Mouse (Mus musculus) CH12.LX (cell line): ENCODE results near the gene Apeh. TPM values are rescaled to one million over a fixed set of nuclear protein-coding genes. Genes with fewer than 3 reads are reported as not detected.

Experiments used
- DNase-seq: peaks from one replicate; pipeline ENCODE4 v3.0.0-alpha.2; 2013; ENCODE audit errors: extremely low read depth
- H3K27ac ChIP-seq: 2 replicates; pipeline ENCODE4 v1.5.1; 2012; ENCODE audit warnings: low read depth, mild to moderate bottlenecking, control low read depth, moderate library complexity; ENCODE audit not compliant: insufficient read depth
- H3K27me3 ChIP-seq: replicated peaks from 2 replicates; pipeline ENCODE3; 2012; ENCODE audit warnings: inconsistent platforms
- H3K36me3 ChIP-seq, 2 experiments: replicated peaks in 1 of 2; 2 replicates each; pipeline versions ENCODE3 to v1.6.1; 2012; ENCODE audit warnings: inconsistent platforms in 1 of 2, low read length in 1 of 2, mild to moderate bottlenecking in 1 of 2, mixed read lengths in 1 of 2, moderate library complexity in 1 of 2; ENCODE audit not compliant: control insufficient read depth in 1 of 2, insufficient read depth in 1 of 2
- H3K4me1 ChIP-seq, 2 experiments: 2 replicates each; pipeline ENCODE4 v1.6.1; 2012; ENCODE audit warnings: inconsistent platforms in 1 of 2, moderate library complexity in 1 of 2; ENCODE audit not compliant: insufficient read depth in 2 of 2, control insufficient read depth in 1 of 2
- H3K4me2 ChIP-seq: 2 replicates; pipeline ENCODE4 v1.6.1; 2012; ENCODE audit warnings: low read depth, mild to moderate bottlenecking, control low read depth; ENCODE audit not compliant: poor library complexity, insufficient read depth, severe bottlenecking
- H3K4me3 ChIP-seq, 3 experiments: fragments of 150-350 bp in 1 of 3; sonication (generic) in 1 of 3; replicated peaks in 1 of 3; 2 replicates each; pipeline versions ENCODE3 to v1.5.1; 2011 to 2012; ENCODE audit warnings: low read depth in 2 of 3, low read length in 2 of 3, mild to moderate bottlenecking in 2 of 3, moderate library complexity in 2 of 3, control low read depth in 1 of 3, improper control_type of control experiment in 1 of 3, inconsistent platforms in 1 of 3, mixed read lengths in 1 of 3; ENCODE audit not compliant: poor library complexity in 1 of 3
- H3K79me2 ChIP-seq: replicated peaks from 2 replicates; pipeline ENCODE4 v1.6.1; 2012; ENCODE audit warnings: mild to moderate bottlenecking, moderate library complexity; ENCODE audit not compliant: control insufficient read depth, poor library complexity, insufficient read depth, severe bottlenecking; ENCODE audit errors: extremely low read depth
- H3K9ac ChIP-seq: 2 replicates; pipeline ENCODE4 v1.6.1; 2012; ENCODE audit warnings: low read depth, mild to moderate bottlenecking, control low read depth, moderate library complexity; ENCODE audit not compliant: insufficient read depth
- H3K9me3 ChIP-seq: replicated peaks from 2 replicates; pipeline ENCODE3; 2012; ENCODE audit warnings: low read length, inconsistent platforms, mixed read lengths
- BHLHE40 ChIP-seq: IDR thresholded peaks from 2 replicates; pipeline ENCODE4 v1.6.1; 2011; ENCODE audit warnings: mild to moderate bottlenecking, low read depth, low read length, improper control_type of control experiment
- CHD1 ChIP-seq: IDR thresholded peaks from 2 replicates; pipeline ENCODE4 v1.6.1; 2012; ENCODE audit warnings: low read depth, low read length, improper control_type of control experiment, inconsistent platforms
- CHD2 ChIP-seq: IDR thresholded peaks from 2 replicates; pipeline ENCODE4 v1.6.1; 2011; ENCODE audit warnings: low read length, improper control_type of control experiment
- CTCF ChIP-seq, 2 experiments: IDR thresholded peaks in 1 of 2; conservative IDR thresholded peaks in 1 of 2; 2 replicates each; pipeline ENCODE4 v1.5.1; 2011 to 2012; ENCODE audit warnings: low read depth in 2 of 2, low read length in 2 of 2, improper control_type of control experiment in 1 of 2, inconsistent platforms in 1 of 2, mild to moderate bottlenecking in 1 of 2, moderate library complexity in 1 of 2
- ELF1 ChIP-seq: IDR thresholded peaks from 2 replicates; pipeline ENCODE4 v1.6.1; 2014; ENCODE audit warnings: low read depth, mild to moderate bottlenecking, inconsistent platforms, low read length, improper control_type of control experiment
- ETS1 ChIP-seq: conservative IDR thresholded peaks from 2 replicates; pipeline ENCODE4 v1.6.1; 2012; ENCODE audit warnings: low read depth, mild to moderate bottlenecking, inconsistent platforms, low read length, improper control_type of control experiment, moderate library complexity
- HCFC1 ChIP-seq: IDR thresholded peaks from 2 replicates; pipeline ENCODE4 v1.6.1; 2012; ENCODE audit warnings: low read depth, mild to moderate bottlenecking, inconsistent platforms, low read length, improper control_type of control experiment
- IRF4 ChIP-seq: IDR thresholded peaks from 2 replicates; pipeline ENCODE4 v1.6.1; 2014; ENCODE audit warnings: low read depth, mild to moderate bottlenecking, inconsistent platforms, low read length, improper control_type of control experiment
- JUND ChIP-seq: conservative IDR thresholded peaks from 2 replicates; pipeline ENCODE4 v1.6.1; 2011; ENCODE audit warnings: low read depth, low read length, improper control_type of control experiment
- MAX ChIP-seq: IDR thresholded peaks from 2 replicates; pipeline ENCODE4 v1.6.1; 2011; ENCODE audit warnings: low read length, improper control_type of control experiment
- MXI1 ChIP-seq: IDR thresholded peaks from 2 replicates; pipeline ENCODE4 v1.6.1; 2011; ENCODE audit warnings: mild to moderate bottlenecking, low read depth, low read length, improper control_type of control experiment
- MYC ChIP-seq: IDR thresholded peaks from 2 replicates; pipeline ENCODE4 v1.6.1; 2011; ENCODE audit warnings: low read depth, mild to moderate bottlenecking, improper control_type of control experiment, low read length
- NELFE ChIP-seq: IDR thresholded peaks from 2 replicates; pipeline ENCODE4 v1.6.1; 2011; ENCODE audit warnings: low read depth, low read length, improper control_type of control experiment
- POLR2A ChIP-seq: IDR thresholded peaks from 2 replicates; pipeline ENCODE4 v1.6.1; 2011; ENCODE audit warnings: low read depth, mild to moderate bottlenecking, improper control_type of control experiment, low read length
- POLR2AphosphoS2 ChIP-seq: IDR thresholded peaks from 2 replicates; pipeline ENCODE4 v1.6.1; 2011; ENCODE audit warnings: low read depth, low read length, improper control_type of control experiment
- RAD21 ChIP-seq: IDR thresholded peaks from 2 replicates; pipeline ENCODE4 v1.6.1; 2011; ENCODE audit warnings: low read depth, mild to moderate bottlenecking, low read length, improper control_type of control experiment, moderate library complexity
- RCOR1 ChIP-seq: conservative IDR thresholded peaks from 2 replicates; pipeline ENCODE4 v1.6.1; 2012; ENCODE audit warnings: low read depth, mild to moderate bottlenecking, inconsistent platforms, low read length, improper control_type of control experiment
- SIN3A ChIP-seq: IDR thresholded peaks from 2 replicates; pipeline ENCODE4 v1.6.1; 2012; ENCODE audit warnings: low read length, improper control_type of control experiment, inconsistent platforms
- TBP ChIP-seq: conservative IDR thresholded peaks from 2 replicates; pipeline ENCODE4 v1.6.1; 2011; ENCODE audit warnings: low read depth, low read length, improper control_type of control experiment
- TCF12 ChIP-seq: IDR thresholded peaks from 2 replicates; pipeline ENCODE4 v1.6.1; 2014; ENCODE audit warnings: low read depth, mild to moderate bottlenecking, inconsistent platforms, low read length, improper control_type of control experiment
- USF2 ChIP-seq: conservative IDR thresholded peaks from 2 replicates; pipeline ENCODE4 v1.6.1; 2011; ENCODE audit warnings: low read depth, low read length, improper control_type of control experiment
- ZKSCAN1 ChIP-seq: IDR thresholded peaks from 2 replicates; pipeline ENCODE4 v1.6.1; 2012; ENCODE audit warnings: low read depth, inconsistent platforms, low read length, improper control_type of control experiment, borderline replicate concordance
- dilution Hi-C: fragments of 300-500 bp; cut with MboI; formaldehyde crosslinking; loops from 2 replicates; pipeline ENCODE4 v1.14.3; 2020; ENCODE audit warnings: low sequenced_read_pairs; ENCODE audit not compliant: extremely low pct_unique_long_range_greater_than_20kb, extremely low pct_ligation_motif_present
- in situ Hi-C: fragments of 300-500 bp; cut with MboI; formaldehyde crosslinking; loops from 3 replicates; pipeline ENCODE4 v1.14.3; 2019; ENCODE audit warnings: low sequenced_read_pairs, low pct_ligation_motif_present, low pct_unique_long_range_greater_than_20kb, mixed read lengths
- polyA plus RNA-seq: library from polyadenylated mRNA; unstranded; fragments of >175 nt; gene quantifications from 2 replicates; pipeline ENCODE4 v1.2.1, GENCODE M21; 2012; ENCODE audit warnings: low read depth; ENCODE audit not compliant: insufficient read length
- total RNA-seq, 2 experiments: library from RNA; depleted of rRNA; stranded (reverse); fragments of 300-350 nt in 1 of 2; fragments of >200 nt in 1 of 2; gene quantifications; 2 replicates each; pipeline ENCODE4 v1.2.3; 2012 to 2014

Apeh gene
- total and polyA plus RNA-seq, 3 experiments = 36.2 to 69.5 (median 53.2) TPM

DNA sequence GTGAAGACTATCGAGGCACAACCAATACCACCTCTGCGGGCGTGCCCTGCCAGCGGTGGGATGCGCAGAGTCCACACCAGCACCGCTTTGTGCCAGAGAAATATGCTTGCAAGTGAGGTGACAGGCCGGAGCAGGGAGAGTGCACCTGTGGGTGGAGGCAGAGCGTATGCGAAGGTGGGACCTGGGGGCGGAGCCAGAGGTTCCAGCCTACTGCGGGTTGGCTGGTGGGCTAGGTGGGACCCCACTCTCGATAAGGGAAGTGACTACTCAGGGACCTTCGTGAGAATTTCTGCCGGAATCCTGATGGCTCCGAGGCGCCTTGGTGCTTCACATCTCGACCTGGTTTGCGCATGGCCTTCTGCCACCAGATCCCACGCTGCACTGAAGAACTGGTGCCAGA, 11.9 kb downstream of the Apeh start:
- TF ChIP-seq ZKSCAN1 (no peak), MAX (no peak), TCF12 (no peak), BHLHE40 (no peak), NELFE (no peak), USF2 (no peak), JUND (no peak), MXI1 (no peak), POLR2AphosphoS2 (no peak), RCOR1 (no peak), CHD1 (no peak)
- no peak for DNase-seq
- H3K27ac ChIP-seq = no peak overlapping the region
- no peak overlapping the region for H3K4me3 ChIP-seq
- H3K79me2 ChIP-seq = no peaks in the 10 kb centered on the region
- no peak overlapping the region for H3K9ac ChIP-seq
- H3K9me3 ChIP-seq = no peaks in the 10 kb centered on the region
- peaks cover 64 to 65% of the 10 kb centered on the region in 2 experiments for H3K36me3 ChIP-seq
- in situ Hi-C loops (no loop called here), dilution Hi-C loops (no loop called here)
- no peaks in the 10 kb centered on the region for H3K27me3 ChIP-seq
- H3K4me1 ChIP-seq = peaks cover 11 to 24% of the 10 kb centered on the region in 2 experiments
- H3K4me2 ChIP-seq = no peak overlapping the region

DNA sequence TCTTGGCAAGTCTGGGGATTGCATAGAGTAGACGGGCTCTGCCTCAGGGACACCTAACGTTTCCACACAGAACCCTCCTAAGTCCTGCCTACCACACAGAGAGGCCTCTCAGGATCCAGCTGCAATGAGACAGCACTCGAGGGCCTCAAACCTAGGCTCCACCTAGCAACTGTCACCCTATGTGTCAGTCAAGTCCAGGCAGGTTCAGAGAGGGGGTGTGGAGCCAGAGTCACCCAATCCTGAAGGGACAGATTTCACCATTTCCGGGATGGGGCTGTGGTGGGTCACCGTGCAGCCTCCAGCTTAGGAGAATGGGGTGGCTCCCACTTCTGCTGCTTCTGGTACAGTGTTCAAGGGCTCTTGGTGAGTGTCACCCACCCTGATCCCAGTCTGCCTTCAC, 14.2 kb downstream of the Apeh start, which contains the start of gene Mst1:
Gene Mst1, plus strand, starts transcription at position 269 of the 400 bp plus-strand sequence.
- dilution Hi-C loops = no loop called here
- H3K9ac ChIP-seq = peak within 1 kb of the TSS; percentile 85
- peaks cover 40 to 54% of the 10 kb centered on the region in 2 experiments for H3K36me3 ChIP-seq
- H3K27me3 ChIP-seq = no peaks in the 10 kb centered on the region
- no peaks in the 10 kb centered on the region for H3K9me3 ChIP-seq
- TF ChIP-seq MYC (peak; percentile 53; the same call in 1 of the 2 replicates), CHD2 (no peak; the same call in 1 of the 2 replicates), ELF1 (peak; percentile 91), TBP (peak; percentile 66; the same call in 1 of the 2 replicates), CHD1 (peak; percentile 90; the same call in 1 of the 2 replicates), RAD21 (no peak), POLR2A (peak; percentile 86), NELFE (peak; percentile 63), HCFC1 (peak; percentile 53), IRF4 (peak; percentile 18; the same call in 1 of the 2 replicates), SIN3A (peak; percentile 75; the same call in 1 of the 2 replicates), MAX (peak; percentile 35; the same call in 1 of the 2 replicates), CTCF (conservative IDR thresholded peaks at IDR 0.05 in 1 of 2, IDR thresholded peaks at IDR 0.05 in 1 of 2; ENCODE audit: low read depth in 2 of 2, low read length in 2 of 2) (no peak), TCF12 (peak; percentile 67; the same call in 1 of the 2 replicates), ETS1 (0 out of 2 replicates have a peak, but pooled peaks have one; percentile 6), MXI1 (peak; percentile 85; the same call in 1 of the 2 replicates)
- TF ChIP-seq, all 38 proteins: peak for 13
- Histone ChIP-seq H3K4me1 (peaks cover 12 to 33% of the 10 kb centered on the region in 2 experiments), H3K4me2 (peak within 1 kb of the TSS; percentile 52), H3K27ac (peak within 1 kb of the TSS; percentile 80), H3K79me2 (no peaks in the 10 kb centered on the region), H3K4me3 (peak within 1 kb of the TSS; percentile 81 to 97 (median 90))
- in situ Hi-C loops = no loop called here
- peak; percentile 88 for DNase-seq
